Mouse (Mus musculus) adrenal gland, adult 10 weeks (tissue): ENCODE measurements around the gene Efhc2. TPM values are rescaled to one million over a fixed set of nuclear protein-coding genes. Genes with fewer than 3 reads are reported as not detected.

ENCODE experiments used
- polyA plus RNA-seq: library from polyadenylated mRNA; stranded (reverse); fragments of 350-450 nt; fragmentation: Illumina TruSeq; extraction: RNeasy Lipid Tissue Mini Kit (QIAGEN cat#74804); gene quantifications from one replicate; pipeline ENCODE4 v1.2.3, GENCODE M21; 2014; ENCODE audit warnings: low read depth, low replicate concordance

Gene Efhc2
- polyA plus RNA-seq: 7.0 TPM

GRCm38 (mm10) chrX:17319126-17319583, at the start of gene Efhc2:
Efhc2 (minus strand) TSS chrX:17319368.

